Mouse (Mus musculus) ES-Bruce4 (cell line): ENCODE measurements around the gene Cst6. TPM values are rescaled to one million over a fixed set of nuclear protein-coding genes. Genes with fewer than 3 reads are reported as not detected.

ENCODE experiments used
- H3K27ac ChIP-seq: 2 replicates; pipeline ENCODE4 v1.5.1; 2012; ENCODE audit warnings: low read length, inconsistent platforms; ENCODE audit not compliant: insufficient read depth
- H3K27me3 ChIP-seq: 2 replicates; pipeline ENCODE4 v1.6.1; 2012; ENCODE audit warnings: mild to moderate bottlenecking, low read length, inconsistent platforms; ENCODE audit not compliant: control insufficient read depth, poor library complexity, insufficient read depth, severe bottlenecking
- H3K36me3 ChIP-seq: 2 replicates; pipeline ENCODE4 v1.6.1; 2012; ENCODE audit warnings: inconsistent platforms, mild to moderate bottlenecking, low read length, moderate library complexity; ENCODE audit not compliant: control insufficient read depth, poor library complexity, insufficient read depth, severe bottlenecking
- H3K4me1 ChIP-seq: one replicate; pipeline ENCODE4 v1.8.1; 2011; ENCODE audit warnings: low read length; ENCODE audit not compliant: control insufficient read depth, insufficient read depth
- H3K4me3 ChIP-seq: 2 replicates; pipeline ENCODE4 v1.5.1; 2011; ENCODE audit warnings: low read depth, mild to moderate bottlenecking, low read length
- H3K9ac ChIP-seq: 2 replicates; pipeline ENCODE4 v1.6.1; 2012; ENCODE audit warnings: low read depth, mild to moderate bottlenecking, inconsistent platforms; ENCODE audit not compliant: poor library complexity, severe bottlenecking
- H3K9me3 ChIP-seq: replicated peaks from 2 replicates; pipeline ENCODE4 v1.6.1; 2012; ENCODE audit warnings: mild to moderate bottlenecking, low read length, inconsistent platforms; ENCODE audit not compliant: control insufficient read depth, poor library complexity, insufficient read depth, severe bottlenecking
- CTCF ChIP-seq: IDR thresholded peaks from one replicate; pipeline ENCODE4 v1.8.1; 2011; ENCODE audit warnings: low read depth, low read length
- EP300 ChIP-seq: IDR thresholded peaks from 2 replicates; pipeline ENCODE4 v1.6.1; 2011; ENCODE audit warnings: low read depth, low read length; ENCODE audit not compliant: insufficient read depth
- POLR2A ChIP-seq: IDR thresholded peaks from one replicate; pipeline ENCODE4 v1.8.1; 2011; ENCODE audit warnings: low read length; ENCODE audit not compliant: insufficient read depth
- polyA plus RNA-seq: library from polyadenylated mRNA; stranded (reverse); fragments of >200 nt; gene quantifications from 2 replicates; pipeline ENCODE4 v1.2.4, GENCODE M21; 2011; ENCODE audit warnings: low read depth; ENCODE audit not compliant: missing spikeins, insufficient read depth, insufficient read length

Gene Cst6
- polyA plus RNA-seq, 1 experiment = 1.6 TPM

DNA sequence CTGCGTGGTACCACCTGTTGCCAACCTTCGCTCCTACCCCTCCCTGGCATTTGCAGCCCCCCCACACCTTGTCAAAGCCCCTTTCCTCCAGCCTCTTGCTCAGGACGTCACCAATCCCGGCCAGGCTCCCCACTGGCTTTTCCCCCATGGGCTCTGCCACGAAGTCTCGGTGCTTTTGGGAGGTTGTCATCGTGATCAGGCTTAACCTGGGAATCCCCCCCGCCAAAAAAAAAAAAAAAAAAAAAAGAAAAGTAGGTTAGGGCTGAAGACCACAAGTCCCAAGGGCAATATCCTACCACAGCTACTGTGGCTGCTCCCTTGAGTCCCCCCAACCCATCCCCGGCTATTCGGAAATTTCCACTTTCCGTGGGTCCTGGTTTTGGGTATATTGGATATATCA lies 16.4 kb upstream of the Cst6 start:
- Histone ChIP-seq H3K27ac (0 out of 2 replicates have a peak overlapping the region, but pooled peaks have one; percentile 18), H3K4me1 (peaks cover 5% of the 10 kb centered on the region), H3K9ac (peak overlapping the region; percentile 75), H3K27me3 (no peaks in the 10 kb centered on the region), H3K9me3 (no peaks in the 10 kb centered on the region), H3K4me3 (peak overlapping the region; percentile 97), H3K36me3 (peaks cover 30% of the 10 kb centered on the region)
- TF ChIP-seq EP300 = no peak
- no peak for TF ChIP-seq CTCF
- no peak for TF ChIP-seq POLR2A

DNA sequence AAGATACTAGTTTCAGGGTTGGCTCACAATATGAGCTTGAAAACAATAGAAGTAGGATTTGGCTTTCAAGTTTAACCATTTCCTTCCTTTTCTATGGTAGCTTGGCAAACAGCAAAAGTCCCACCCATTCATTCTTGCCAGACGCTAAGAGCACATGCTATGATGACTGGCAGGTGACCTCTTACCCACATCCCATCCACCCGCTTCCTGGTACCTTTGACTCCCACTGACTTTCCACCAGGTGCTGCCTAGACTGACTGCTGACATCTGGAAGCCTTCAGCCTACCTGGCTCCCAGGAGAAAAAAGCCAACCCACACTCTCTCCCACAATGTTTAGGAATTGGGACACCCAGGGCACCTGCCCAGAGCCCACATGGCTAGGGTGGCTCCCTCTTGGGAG lies 14.8 kb upstream of the Cst6 start:
- Histone ChIP-seq H3K4me1 (peaks cover 5% of the 10 kb centered on the region), H3K27ac (no peak overlapping the region), H3K27me3 (no peaks in the 10 kb centered on the region), H3K36me3 (peaks cover 14% of the 10 kb centered on the region), H3K9ac (no peak overlapping the region), H3K9me3 (no peaks in the 10 kb centered on the region), H3K4me3 (no peak overlapping the region)
- TF ChIP-seq CTCF (no peak), POLR2A (no peak), EP300 (no peak)

DNA sequence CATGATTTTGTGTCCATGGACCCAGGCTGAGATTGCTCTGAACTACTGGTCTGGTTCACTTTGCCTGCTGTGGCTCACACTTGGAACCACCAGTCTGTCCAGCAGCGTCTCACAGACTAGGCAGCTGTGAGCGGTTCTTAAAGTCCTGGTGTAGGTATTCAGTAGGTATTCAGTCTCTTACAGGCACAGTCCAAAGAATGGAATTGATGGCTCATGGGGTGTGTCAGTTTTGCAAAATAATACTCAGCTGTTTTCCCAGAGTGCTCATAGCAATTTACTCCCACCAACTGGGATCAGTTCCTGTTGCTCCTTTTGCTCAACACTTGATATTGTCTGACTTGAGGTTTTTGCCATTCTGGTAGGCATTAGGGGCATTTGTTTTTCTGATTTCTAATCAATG lies 12.8 kb upstream of the Cst6 start:
- Histone ChIP-seq H3K4me3 (no peak overlapping the region), H3K36me3 (peaks cover 6% of the 10 kb centered on the region), H3K4me1 (peaks cover 2% of the 10 kb centered on the region), H3K27me3 (no peaks in the 10 kb centered on the region), H3K9me3 (no peaks in the 10 kb centered on the region), H3K27ac (peak overlapping the region; percentile 77), H3K9ac (0 out of 2 replicates have a peak overlapping the region, but pooled peaks have one; percentile 26)
- TF ChIP-seq CTCF = no peak
- no peak for TF ChIP-seq EP300
- TF ChIP-seq POLR2A = no peak

DNA sequence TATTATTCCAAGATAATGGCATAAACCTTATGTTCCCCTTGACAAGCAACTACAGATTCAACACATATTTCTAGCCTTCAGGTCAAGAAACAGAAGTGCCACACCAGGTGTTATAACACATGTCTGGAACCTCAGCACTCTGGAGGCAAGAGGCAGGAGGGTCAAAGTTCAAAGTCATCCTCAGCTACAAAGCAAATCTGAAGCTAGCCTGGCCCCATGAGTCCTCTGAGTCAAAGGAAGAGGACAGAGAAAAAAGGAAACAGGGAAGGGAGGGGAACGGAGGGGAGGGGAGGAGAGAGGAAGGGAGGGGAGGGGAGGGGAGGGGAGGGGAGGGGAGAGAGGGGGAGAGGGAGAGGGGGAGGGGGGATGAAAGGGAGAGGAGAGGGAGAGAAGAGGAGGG lies 6.7 kb upstream of the Cst6 start:
- Histone ChIP-seq H3K27me3 (no peaks in the 10 kb centered on the region), H3K27ac (no peak overlapping the region), H3K9ac (no peak overlapping the region), H3K4me3 (no peak overlapping the region), H3K4me1 (no peaks in the 10 kb centered on the region), H3K9me3 (no peaks in the 10 kb centered on the region), H3K36me3 (no peaks in the 10 kb centered on the region)
- TF ChIP-seq POLR2A (no peak), CTCF (no peak), EP300 (no peak)

DNA sequence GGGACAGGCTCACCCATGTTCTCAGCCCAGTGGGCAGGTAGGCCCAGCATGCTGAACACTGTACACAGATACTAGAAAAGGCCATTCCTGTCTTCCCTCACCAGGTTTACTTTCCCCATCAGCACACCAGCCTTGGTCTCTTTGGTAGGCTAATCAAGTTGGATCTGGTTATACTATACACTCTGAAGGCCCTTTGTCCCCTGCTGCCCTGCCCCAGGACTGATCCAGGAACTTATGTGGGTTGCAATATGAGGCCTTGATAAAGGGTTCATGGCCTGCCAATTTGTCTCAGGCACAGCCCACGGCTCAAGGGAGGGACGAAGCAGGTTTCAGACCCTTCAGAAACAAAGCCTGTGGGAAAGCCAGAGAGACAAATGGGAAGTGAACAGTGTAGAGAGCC lies 4.2 kb upstream of the Cst6 start:
- Histone ChIP-seq H3K4me3 (no peak overlapping the region), H3K27ac (no peak overlapping the region), H3K36me3 (no peaks in the 10 kb centered on the region), H3K27me3 (no peaks in the 10 kb centered on the region), H3K9me3 (no peaks in the 10 kb centered on the region), H3K9ac (no peak overlapping the region), H3K4me1 (no peaks in the 10 kb centered on the region)
- TF ChIP-seq POLR2A = no peak
- no peak for TF ChIP-seq EP300
- no peak for TF ChIP-seq CTCF

DNA sequence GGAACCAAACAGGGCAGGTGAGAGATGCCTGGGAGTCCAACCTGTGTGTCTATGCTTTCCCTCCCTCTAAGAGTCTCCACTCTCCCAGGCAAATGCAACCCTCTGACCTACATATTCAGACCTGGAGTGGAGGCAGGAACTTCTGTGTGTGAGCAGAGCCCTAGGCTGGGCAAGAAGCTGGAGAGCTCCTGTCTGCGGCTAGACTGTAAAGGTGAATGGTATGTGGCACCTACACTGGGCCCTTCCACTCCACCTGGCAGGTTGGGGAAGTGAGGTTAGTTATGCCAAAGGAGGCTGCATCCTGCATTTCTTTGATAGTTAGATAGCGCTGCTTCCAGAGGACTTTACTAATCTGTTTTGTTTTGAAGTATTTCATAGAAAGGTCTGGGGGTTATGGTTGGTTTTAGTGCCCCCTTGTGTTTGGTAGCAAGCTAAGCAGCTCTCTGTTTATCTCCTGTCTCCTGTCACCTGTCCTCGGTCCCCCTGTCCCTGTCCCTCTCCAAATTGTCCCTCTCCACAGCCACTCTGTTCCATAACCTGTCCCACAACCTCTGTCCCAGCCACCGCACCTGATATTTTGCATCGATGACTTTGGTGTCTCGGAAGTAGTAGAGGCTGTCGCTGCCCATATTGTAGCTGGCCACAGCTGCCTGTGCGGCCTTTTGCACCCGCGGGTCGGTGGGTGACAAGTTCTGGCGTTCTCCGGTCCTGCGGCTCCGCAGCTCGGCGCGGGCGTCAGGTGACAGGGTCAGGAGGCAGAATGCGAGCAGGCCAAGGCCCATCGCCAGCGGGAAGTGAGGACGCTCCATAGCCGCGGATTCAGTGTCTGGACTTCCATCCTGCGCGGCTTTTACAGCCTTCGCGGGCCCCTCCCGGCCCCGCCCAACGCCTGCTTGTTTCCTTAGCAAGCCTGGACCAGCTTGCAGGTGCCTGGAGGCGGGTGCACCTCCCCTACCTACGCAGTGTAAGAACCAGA lies 560 bp downstream of the Cst6 start:
- H3K9ac ChIP-seq = 0 out of 2 replicates have a peak overlapping the region, but pooled peaks have one; percentile 12
- H3K9me3 ChIP-seq = no peaks in the 10 kb centered on the region
- no peaks in the 10 kb centered on the region for H3K4me1 ChIP-seq
- no peak overlapping the region for H3K27ac ChIP-seq
- TF ChIP-seq CTCF = peak; percentile 20
- TF ChIP-seq EP300 = no peak
- no peaks in the 10 kb centered on the region for H3K27me3 ChIP-seq
- no peaks in the 10 kb centered on the region for H3K36me3 ChIP-seq
- peak overlapping the region; percentile 64 for H3K4me3 ChIP-seq
